13 mouse cellular contexts compared by ENCODE assay signal in the genomic region with DNA sequence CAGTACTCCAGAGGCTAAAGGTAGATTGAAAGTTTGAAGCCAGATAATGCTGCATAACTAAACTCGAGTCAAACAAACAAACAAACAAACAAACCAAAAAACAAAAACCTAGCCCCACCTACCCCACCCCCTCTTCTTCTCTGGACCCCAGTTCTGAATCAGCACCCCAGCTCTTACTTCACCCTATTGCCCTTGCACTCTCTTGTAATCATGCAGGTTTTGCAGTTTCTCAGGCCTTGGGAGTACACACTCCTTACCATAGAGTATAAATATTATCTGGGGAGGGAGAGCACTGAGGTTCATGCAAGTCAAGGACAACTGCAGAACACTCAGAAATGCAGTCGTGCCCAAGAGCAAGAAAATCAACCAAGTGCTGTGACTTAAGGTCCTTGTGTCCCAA. TPM values are rescaled to one million over a fixed set of nuclear protein-coding genes. Genes with fewer than 3 reads are reported as not detected.
DNase-seq lines count a peak whose midpoint lies in the region; ATAC-seq and TF ChIP-seq lines count a peak whose summit lies in the region.
"Had no signal": no experiment of that assay in that cellular context is flagged by ENCODE, and none has a peak within 500 bp of the region (broad histone marks: within the 10 kb centered on the region; RNA-seq: fewer than 3 reads in every experiment).

No protein-coding gene starts in this region.

- peaks cover 33% of the 10 kb centered on the region for H3K4me1 ChIP-seq in neural tube, embryonic 13.5 days (replicated peaks)
- H3K4me1 ChIP-seq in hindbrain, postnatal 0 days (ENCODE audit: insufficient read depth, low read length), result peaks cover 16% of the 10 kb centered on the region
- peaks cover 11% of the 10 kb centered on the region; the same call in 1 of the 2 replicates for H3K4me1 ChIP-seq in midbrain, postnatal 0 days (ENCODE audit: insufficient read depth, low read length)

- H3K9ac ChIP-seq in neural tube, embryonic 13.5 days, result no peak overlapping the region
- H3K9ac ChIP-seq in hindbrain, postnatal 0 days (replicated peaks; ENCODE audit: low read length), result no peak overlapping the region
- no peak overlapping the region for H3K9ac ChIP-seq in midbrain, postnatal 0 days (replicated peaks; ENCODE audit: low read length, poor library complexity, severe bottlenecking)

- intact Hi-C loops in gastrocnemius, adult 2 months (cut with DNase I), result no loop called here

- H3K4me3 ChIP-seq in gastrocnemius, adult 2 months, result no peak overlapping the region
- no peak overlapping the region for H3K4me3 ChIP-seq in neural tube, embryonic 13.5 days
- H3K4me3 ChIP-seq in hindbrain, postnatal 0 days (ENCODE audit: low read length), result no peak overlapping the region
- no peak overlapping the region for H3K4me3 ChIP-seq in midbrain, postnatal 0 days (ENCODE audit: low read depth, low read length)

- H3K27me3 ChIP-seq in neural tube, embryonic 13.5 days, result no peaks in the 10 kb centered on the region
- no peaks in the 10 kb centered on the region for H3K27me3 ChIP-seq in hindbrain, postnatal 0 days (ENCODE audit: insufficient read depth, low read length)
- no peaks in the 10 kb centered on the region for H3K27me3 ChIP-seq in midbrain, postnatal 0 days (ENCODE audit: insufficient read depth, low read length)
- H3K27me3 ChIP-seq: megakaryocyte, embryonic 14.5 days had no signal

- no peak for ATAC-seq in neural tube, embryonic 13.5 days (ENCODE audit: low read depth)
- ATAC-seq in hindbrain, postnatal 0 days, result no peak
- no peak for ATAC-seq in midbrain, postnatal 0 days (ENCODE audit: low FRiP score)

- peak overlapping the region; percentile 86 for H3K27ac ChIP-seq in gastrocnemius, adult 2 months
- H3K27ac ChIP-seq in neural tube, embryonic 13.5 days (replicated peaks), result peak overlapping the region; percentile 99
- peak overlapping the region; percentile 73 for H3K27ac ChIP-seq in hindbrain, postnatal 0 days
- H3K27ac ChIP-seq in midbrain, postnatal 0 days (ENCODE audit: low read depth, low read length), result peak overlapping the region; percentile 85

- WGBS in neural tube, embryonic 13.5 days, result 95% methylated on average over 2 of the region's 2 CpGs
- 90% methylated on average over 2 of the region's 2 CpGs for WGBS in hindbrain, postnatal 0 days
- 89% methylated on average over 2 of the region's 2 CpGs for WGBS in midbrain, postnatal 0 days

- no peak overlapping the region; the same call in 1 of the 2 replicates for H3K4me2 ChIP-seq in neural tube, embryonic 13.5 days
- H3K4me2 ChIP-seq in hindbrain, postnatal 0 days (ENCODE audit: low read depth, low read length), result no peak overlapping the region
- H3K4me2 ChIP-seq in midbrain, postnatal 0 days (ENCODE audit: low read depth, low read length, poor library complexity, severe bottlenecking), result no peak overlapping the region

- no peak for DNase-seq in gastrocnemius, adult 2 months
- no peak for DNase-seq in gastrocnemius, adult 18-20 months (ENCODE audit: low spot score)
- DNase-seq in neural tube, embryonic 10.5 days (ENCODE audit: extremely low spot score, low spot score), result no peak
- no peak for DNase-seq in hindbrain, postnatal 0 days (ENCODE audit: low spot score)
- no peak for DNase-seq in midbrain, postnatal 0 days (ENCODE audit: low spot score)
- DNase-seq in kidney, postnatal 4 days, result no peak
- no peak for DNase-seq in layer of hippocampus, adult 11-12 months (ENCODE audit: low spot score)
- DNase-seq: adrenal gland, adult 2 months; embryo, embryonic 11 days; kidney, postnatal 14 days had no signal

- TF ChIP-seq CTCF in gastrocnemius, adult 2 months (IDR thresholded peaks at IDR 0.05), result no peak
- no peak for TF ChIP-seq CTCF in hindbrain, postnatal 0 days (IDR thresholded peaks at IDR 0.05; ENCODE audit: low read depth)
- TF ChIP-seq CTCF in midbrain, postnatal 0 days (IDR thresholded peaks at IDR 0.05), result no peak

- peaks cover 20% of the 10 kb centered on the region; the same call in 1 of the 2 replicates for H3K36me3 ChIP-seq in neural tube, embryonic 13.5 days
- H3K36me3 ChIP-seq in hindbrain, postnatal 0 days (ENCODE audit: insufficient read depth, low read length), result no peaks in the 10 kb centered on the region
- no peaks in the 10 kb centered on the region for H3K36me3 ChIP-seq in midbrain, postnatal 0 days (ENCODE audit: insufficient read depth, low read length)

- no peaks in the 10 kb centered on the region for H3K9me3 ChIP-seq in neural tube, embryonic 13.5 days
- no peaks in the 10 kb centered on the region for H3K9me3 ChIP-seq in hindbrain, postnatal 0 days (ENCODE audit: low read length)
- no peaks in the 10 kb centered on the region for H3K9me3 ChIP-seq in midbrain, postnatal 0 days (ENCODE audit: low read length)
- H3K9me3 ChIP-seq: megakaryocyte, embryonic 14.5 days had no signal

RNA-seq across cellular contexts. Expression of a gene that starts 1.0 kb away (rescaled TPM):
- total RNA-seq in gastrocnemius, adult 2 months (2021), result 100 to 1,000 TPM; 229 to 272 TPM
- total RNA-seq in gastrocnemius, adult 18-20 months (2021), result 100 to 1,000 TPM; 248 to 282 TPM
- polyA plus RNA-seq in neural tube, embryonic 13.5 days (2015; fragmentation: Nextera tagmentation; extraction: Ambion mirVana), result 526 and 554 TPM in 2 replicates
- 187 and 191 TPM in 2 replicates for total RNA-seq in hindbrain, postnatal 0 days (2014; rRNA removed)
- polyA plus RNA-seq in hindbrain, postnatal 0 days (2015; fragmentation: Nextera tagmentation; extraction: Ambion mirVana), result 445 and 455 TPM in 2 replicates
- total RNA-seq in midbrain, postnatal 0 days (2014; rRNA removed), result 192 and 242 TPM in 2 replicates
- 448 and 464 TPM in 2 replicates for polyA plus RNA-seq in midbrain, postnatal 0 days (2015; fragmentation: Nextera tagmentation; extraction: Ambion mirVana)

RNA-seq across cellular contexts. Expression of a gene that starts 9.0 kb away (rescaled TPM):
- total RNA-seq in gastrocnemius, adult 2 months (2021), result 1 to 10 TPM in 1 of 2 experiments, under 1 TPM in 1; 0.84 to 1.2 TPM
- 1 to 10 TPM; 1.4 to 1.8 TPM for total RNA-seq in gastrocnemius, adult 18-20 months (2021)
- 19.9 and 20.4 TPM in 2 replicates for polyA plus RNA-seq in neural tube, embryonic 13.5 days (2015; fragmentation: Nextera tagmentation; extraction: Ambion mirVana)
- total RNA-seq in hindbrain, postnatal 0 days (2014; rRNA removed), result 10.5 and 13.1 TPM in 2 replicates
- 14.2 and 14.5 TPM in 2 replicates for polyA plus RNA-seq in hindbrain, postnatal 0 days (2015; fragmentation: Nextera tagmentation; extraction: Ambion mirVana)
- 15.0 and 18.2 TPM in 2 replicates for total RNA-seq in midbrain, postnatal 0 days (2014; rRNA removed)
- polyA plus RNA-seq in midbrain, postnatal 0 days (2015; fragmentation: Nextera tagmentation; extraction: Ambion mirVana), result 14.2 and 14.3 TPM in 2 replicates

RNA-seq across cellular contexts. Expression of a gene that starts 24.3 kb away (rescaled TPM):
- total RNA-seq in gastrocnemius, adult 2 months (2021), result 10 to 100 TPM in 1 of 2 experiments, 1 to 10 TPM in 1; 4.9 to 10.2 TPM
- total RNA-seq in gastrocnemius, adult 18-20 months (2021), result 1 to 10 TPM; 6.2 to 7.7 TPM
- polyA plus RNA-seq in neural tube, embryonic 13.5 days (2015; fragmentation: Nextera tagmentation; extraction: Ambion mirVana), result 22.4 and 23.3 TPM in 2 replicates
- 27.7 and 33.4 TPM in 2 replicates for total RNA-seq in hindbrain, postnatal 0 days (2014; rRNA removed)
- 20.8 and 22.1 TPM in 2 replicates for polyA plus RNA-seq in hindbrain, postnatal 0 days (2015; fragmentation: Nextera tagmentation; extraction: Ambion mirVana)
- 30.5 and 33.4 TPM in 2 replicates for total RNA-seq in midbrain, postnatal 0 days (2014; rRNA removed)
- 24.4 and 26.1 TPM in 2 replicates for polyA plus RNA-seq in midbrain, postnatal 0 days (2015; fragmentation: Nextera tagmentation; extraction: Ambion mirVana)

RNA-seq across cellular contexts. Expression of a gene that starts 30.2 kb away (rescaled TPM):
- total RNA-seq in gastrocnemius, adult 2 months (2021), result 100 to 1,000 TPM in 1 of 2 experiments, 10 to 100 TPM in 1; 87.5 to 108 TPM
- 100 to 1,000 TPM in 1 of 2 experiments, 10 to 100 TPM in 1; 88.9 to 105 TPM for total RNA-seq in gastrocnemius, adult 18-20 months (2021)
- 224 and 235 TPM in 2 replicates for polyA plus RNA-seq in neural tube, embryonic 13.5 days (2015; fragmentation: Nextera tagmentation; extraction: Ambion mirVana)
- 86.2 and 118 TPM in 2 replicates for total RNA-seq in hindbrain, postnatal 0 days (2014; rRNA removed)
- 256 and 272 TPM in 2 replicates for polyA plus RNA-seq in hindbrain, postnatal 0 days (2015; fragmentation: Nextera tagmentation; extraction: Ambion mirVana)
- 89.6 and 102 TPM in 2 replicates for total RNA-seq in midbrain, postnatal 0 days (2014; rRNA removed)
- polyA plus RNA-seq in midbrain, postnatal 0 days (2015; fragmentation: Nextera tagmentation; extraction: Ambion mirVana), result 230 and 241 TPM in 2 replicates

RNA-seq across cellular contexts. Expression of a gene that starts 31.9 kb away (rescaled TPM):
- total RNA-seq in gastrocnemius, adult 2 months (2021), result not detected
- total RNA-seq in gastrocnemius, adult 18-20 months (2021), result not detected
- 0.57 and 1.3 TPM in 2 replicates for polyA plus RNA-seq in neural tube, embryonic 13.5 days (2015; fragmentation: Nextera tagmentation; extraction: Ambion mirVana)
- total RNA-seq in hindbrain, postnatal 0 days (2014; rRNA removed), result not detected in 2 replicates
- polyA plus RNA-seq in hindbrain, postnatal 0 days (2015; fragmentation: Nextera tagmentation; extraction: Ambion mirVana), result 0.37 and 0.60 TPM in 2 replicates
- not detected in 2 replicates for total RNA-seq in midbrain, postnatal 0 days (2014; rRNA removed)
- 0.19 and 0.48 TPM in 2 replicates for polyA plus RNA-seq in midbrain, postnatal 0 days (2015; fragmentation: Nextera tagmentation; extraction: Ambion mirVana)
- total RNA-seq: adrenal gland, adult 2 months; left cerebral cortex, postnatal 14 days had no signal
- polyA plus RNA-seq: adrenal gland, adult 2 months had no signal
